Mouse (Mus musculus) ES-Bruce4 (cell line): ENCODE measurements around the gene Il10rb.

Source experiments
- CTCF ChIP-seq: IDR thresholded peaks from one replicate; pipeline ENCODE4 v1.8.1; 2011; ENCODE audit warnings: low read depth, low read length
- EP300 ChIP-seq: IDR thresholded peaks from 2 replicates; pipeline ENCODE4 v1.6.1; 2011; ENCODE audit warnings: low read depth, low read length; ENCODE audit not compliant: insufficient read depth
- POLR2A ChIP-seq: IDR thresholded peaks from one replicate; pipeline ENCODE4 v1.8.1; 2011; ENCODE audit warnings: low read length; ENCODE audit not compliant: insufficient read depth

GRCm38 (mm10) chr16:91463400-91463799 lies 57.4 kb downstream of the Il10rb start:
- TF ChIP-seq EP300 (no peak), CTCF (no peak), POLR2A (no peak)
